Mouse (Mus musculus) limb, embryonic 15.5 days (tissue): ENCODE data around the gene Bcap29. TPM values are rescaled to one million over a fixed set of nuclear protein-coding genes. Genes with fewer than 3 reads are reported as not detected.
"Not testable (repeated sequence)": the region's sequence is repeated elsewhere in the genome, so short reads cannot be mapped to it uniquely, and the experiment has no call there.

ENCODE experiments used
- ATAC-seq: fragments of 200-750 bp; cut with Nextera tagmentation; 2 replicates; pipeline ENCODE4 v1.8.0; 2017; ENCODE audit warnings: low read depth, moderate TSS enrichment; ENCODE audit not compliant: insufficient number of reproducible peaks, low FRiP score, low TSS enrichment
- H3K27ac ChIP-seq: fragments of 300-500 bp; sonication (generic); 2 replicates; pipeline ENCODE4 v1.5.1; 2015; ENCODE audit warnings: moderate library complexity, mild to moderate bottlenecking, inconsistent platforms
- H3K27me3 ChIP-seq: fragments of 300-500 bp; sonication (generic); 2 replicates; pipeline ENCODE4 v1.6.1; 2015; ENCODE audit warnings: inconsistent platforms
- H3K36me3 ChIP-seq: fragments of 300-500 bp; sonication (generic); 2 replicates; pipeline ENCODE4 v1.6.1; 2015; ENCODE audit warnings: inconsistent platforms
- H3K4me1 ChIP-seq: fragments of 300-500 bp; sonication (generic); 2 replicates; pipeline ENCODE4 v1.6.1; 2015; ENCODE audit warnings: inconsistent platforms
- H3K4me2 ChIP-seq: fragments of 300-500 bp; sonication (generic); 2 replicates; pipeline ENCODE4 v1.6.1; 2015; ENCODE audit warnings: mild to moderate bottlenecking, inconsistent platforms
- H3K4me3 ChIP-seq: fragments of 300-500 bp; sonication (generic); 2 replicates; pipeline ENCODE4 v1.5.1; 2015; ENCODE audit warnings: mild to moderate bottlenecking, inconsistent platforms
- H3K9ac ChIP-seq: fragments of 300-500 bp; sonication (generic); 2 replicates; pipeline ENCODE4 v1.6.1; 2015; ENCODE audit warnings: inconsistent platforms
- H3K9me3 ChIP-seq: fragments of 300-500 bp; sonication (generic); 2 replicates; pipeline ENCODE4 v1.6.1; 2016; ENCODE audit warnings: inconsistent platforms
- WGBS: fragments of 180-500 bp; shearing (Covaris S2); methylation state at CpG from one replicate; pipeline ENCODE4 v1.1.7; 2015; 5-methylcytosine and 5-hydroxymethylcytosine counted together
- polyA plus RNA-seq: library from polyadenylated mRNA; unstranded; fragments of >200 nt; fragmentation: Nextera tagmentation; extraction: Ambion mirVana; gene quantifications from 2 replicates; pipeline ENCODE4 v1.2.1, GENCODE M21; 2015

Gene Bcap29
- polyA plus RNA-seq = 27.0 and 27.1 TPM in 2 replicates

GRCm38 (mm10) chr12:31634343-31635239 is at the start of gene Bcap29:
Bcap29 (minus strand) TSS chr12:31634658.
- WGBS = 2% methylated on average over 71 of the region's 73 CpGs

GRCm38 (mm10) chr12:31667187-31667586 is 32.7 kb upstream of the Bcap29 start:
- WGBS = 71% methylated on average over 3 of the region's 3 CpGs
- peaks cover 54% of the 10 kb centered on the region for H3K36me3 ChIP-seq

More at GRCm38 (mm10) chr12:31634343-31635239, at the start of gene Bcap29:
- peak; percentile 69 for ATAC-seq
- H3K9me3 ChIP-seq = no peaks in the 10 kb centered on the region
- H3K9ac ChIP-seq = peak within 1 kb of the TSS; percentile 69
- H3K4me2 ChIP-seq = peak within 1 kb of the TSS; percentile 84
- H3K36me3 ChIP-seq = no peaks in the 10 kb centered on the region
- peak within 1 kb of the TSS; percentile 61 for H3K4me3 ChIP-seq
- H3K27ac ChIP-seq = peak within 1 kb of the TSS; percentile 84
- peaks cover 5% of the 10 kb centered on the region; the same call in 1 of the 2 replicates for H3K4me1 ChIP-seq
- no peaks in the 10 kb centered on the region for H3K27me3 ChIP-seq

GRCm38 (mm10) chr12:31665999-31666398 is 31.5 kb upstream of the Bcap29 start:
- no peaks in the 10 kb centered on the region for H3K9me3 ChIP-seq
- no peak overlapping the region for H3K4me3 ChIP-seq
- ATAC-seq = no peak
- H3K4me2 ChIP-seq = no peak overlapping the region
- 76% methylated on average over 6 of the region's 6 CpGs for WGBS
- no peaks in the 10 kb centered on the region for H3K4me1 ChIP-seq
- H3K27me3 ChIP-seq = no peaks in the 10 kb centered on the region
- no peak overlapping the region for H3K27ac ChIP-seq
- peaks cover 48% of the 10 kb centered on the region for H3K36me3 ChIP-seq
- H3K9ac ChIP-seq = no peak overlapping the region

More at GRCm38 (mm10) chr12:31667187-31667586, 32.7 kb upstream of the Bcap29 start:
- Histone ChIP-seq H3K4me3 (no peak overlapping the region), H3K27me3 (no peaks in the 10 kb centered on the region), H3K9me3 (no peaks in the 10 kb centered on the region), H3K4me2 (no peak overlapping the region), H3K27ac (no peak overlapping the region), H3K9ac (no peak overlapping the region), H3K4me1 (no peaks in the 10 kb centered on the region)
- ATAC-seq = no peak

- 95% methylated on average over 2 of the region's 2 CpGs for WGBS
- H3K27ac ChIP-seq = no peak overlapping the region
- H3K9me3 ChIP-seq = no peaks in the 10 kb centered on the region
- H3K4me1 ChIP-seq = peaks cover 3% of the 10 kb centered on the region
- H3K36me3 ChIP-seq = no peaks in the 10 kb centered on the region
- ATAC-seq = no peak
- H3K27me3 ChIP-seq = no peaks in the 10 kb centered on the region
- H3K9ac ChIP-seq = no peak overlapping the region
- H3K4me2 ChIP-seq = no peak overlapping the region
- H3K4me3 ChIP-seq = no peak overlapping the region
These were observed 22.4 kb upstream of the Bcap29 start for GRCm38 (mm10) chr12:31656841-31657240.

GRCm38 (mm10) chr12:31654965-31655477 is 20.6 kb upstream of the Bcap29 start:
- H3K9ac ChIP-seq = peak overlapping the region; percentile 70
- H3K27ac ChIP-seq = peak overlapping the region; percentile 92
- no peaks in the 10 kb centered on the region for H3K36me3 ChIP-seq
- ATAC-seq = peak; percentile 75
- H3K4me2 ChIP-seq = peak overlapping the region; percentile 63
- H3K4me1 ChIP-seq = peaks cover 3% of the 10 kb centered on the region
- peak overlapping the region; percentile 83 for H3K4me3 ChIP-seq
- no peaks in the 10 kb centered on the region for H3K9me3 ChIP-seq
- no peaks in the 10 kb centered on the region for H3K27me3 ChIP-seq
- WGBS = under 1% methylated on average over 29 of the region's 29 CpGs

- Histone ChIP-seq H3K4me3 (peak within 1 kb of the TSS; percentile 83), H3K27ac (peak within 1 kb of the TSS; percentile 92), H3K4me1 (peaks cover 3% of the 10 kb centered on the region), H3K36me3 (no peaks in the 10 kb centered on the region; the same call in 1 of the 2 replicates), H3K4me2 (peak within 1 kb of the TSS; percentile 63), H3K9me3 (no peaks in the 10 kb centered on the region), H3K27me3 (no peaks in the 10 kb centered on the region), H3K9ac (peak within 1 kb of the TSS; percentile 70)
- ATAC-seq = peak; percentile 93
- WGBS = under 1% methylated on average over 47 of the region's 47 CpGs
These were observed 19.9 kb upstream of the Bcap29 start, which contains the start of the genes Dus4l and Cog5 for GRCm38 (mm10) chr12:31654197-31654964. Dus4l (minus strand) TSS chr12:31654826. Cog5 (plus strand) TSS chr12:31654869.

- Histone ChIP-seq H3K36me3 (no peaks in the 10 kb centered on the region; the same call in 1 of the 2 replicates), H3K4me3 (no peak overlapping the region), H3K9ac (no peak overlapping the region), H3K27ac (no peak overlapping the region), H3K27me3 (no peaks in the 10 kb centered on the region), H3K9me3 (no peaks in the 10 kb centered on the region), H3K4me1 (peaks cover 3% of the 10 kb centered on the region), H3K4me2 (peak overlapping the region; percentile 22; the same call in 1 of the 2 replicates)
- WGBS = 77% methylated on average over 5 of the region's 5 CpGs
- no peak for ATAC-seq
These were observed 19.2 kb upstream of the Bcap29 start for GRCm38 (mm10) chr12:31653611-31654010.

- Histone ChIP-seq H3K4me2 (no peak overlapping the region), H3K27ac (no peak overlapping the region; the same call in 1 of the 2 replicates), H3K27me3 (no peaks in the 10 kb centered on the region), H3K4me1 (peaks cover 5% of the 10 kb centered on the region; the same call in 1 of the 2 replicates), H3K9me3 (no peaks in the 10 kb centered on the region), H3K4me3 (peak overlapping the region; percentile 61), H3K36me3 (0 out of 2 replicates have a peak, but pooled peaks cover under 1% of the 10 kb centered on the region), H3K9ac (no peak overlapping the region)
- ATAC-seq = peak; percentile 28; the same call in 1 of the 2 replicates
- 88% methylated on average over 3 of the region's 3 CpGs for WGBS
These were observed 766 bp upstream of the Bcap29 start for GRCm38 (mm10) chr12:31635240-31635607.

GRCm38 (mm10) chr12:31633970-31634342 is 502 bp downstream of the Bcap29 start:
- no peaks in the 10 kb centered on the region for H3K9me3 ChIP-seq
- H3K9ac ChIP-seq = peak overlapping the region; percentile 69
- peaks cover 5% of the 10 kb centered on the region; the same call in 1 of the 2 replicates for H3K4me1 ChIP-seq
- ATAC-seq = no peak
- H3K27me3 ChIP-seq = no peaks in the 10 kb centered on the region
- H3K4me2 ChIP-seq = peak overlapping the region; percentile 84
- peak overlapping the region; percentile 61 for H3K4me3 ChIP-seq
- 7% methylated on average over 13 of the region's 13 CpGs for WGBS
- peak overlapping the region; percentile 84; the same call in 1 of the 2 replicates for H3K27ac ChIP-seq
- no peaks in the 10 kb centered on the region for H3K36me3 ChIP-seq

GRCm38 (mm10) chr12:31628396-31628795 is 6.1 kb downstream of the Bcap29 start:
- not testable (repeated sequence) for ATAC-seq

GRCm38 (mm10) chr12:31625016-31625415 is 9.4 kb downstream of the Bcap29 start:
- WGBS = 90% methylated on average over 1 of the region's 1 CpGs
- Histone ChIP-seq H3K27me3 (no peaks in the 10 kb centered on the region), H3K36me3 (peaks cover 24% of the 10 kb centered on the region), H3K9me3 (no peaks in the 10 kb centered on the region), H3K4me2 (no peak overlapping the region), H3K4me1 (no peaks in the 10 kb centered on the region), H3K4me3 (no peak overlapping the region), H3K9ac (no peak overlapping the region), H3K27ac (no peak overlapping the region)
- ATAC-seq = no peak

More at GRCm38 (mm10) chr12:31628396-31628795, 6.1 kb downstream of the Bcap29 start:
- not testable (repeated sequence) for H3K9ac ChIP-seq, H3K4me3 ChIP-seq, H3K27me3 ChIP-seq, H3K27ac ChIP-seq, H3K4me2 ChIP-seq, H3K9me3 ChIP-seq, H3K4me1 ChIP-seq
- WGBS = 92% methylated on average over 9 of the region's 9 CpGs
- peaks cover 20% of the 10 kb centered on the region for H3K36me3 ChIP-seq
